Mouse (Mus musculus) layer of hippocampus, adult 2 months (tissue): ENCODE results near the gene Aqp3. TPM values are rescaled to one million over a fixed set of nuclear protein-coding genes. Genes with fewer than 3 reads are reported as not detected.

ENCODE experiments used
- DNase-seq, 2 experiments: peaks; one replicate each; pipeline ENCODE4 v3.0.0; 2022; ENCODE audit warnings: low spot score in 2 of 2
- H3K27ac ChIP-seq: fragments of 200-600 bp; 2 replicates; pipeline ENCODE4 v1.8.1; 2022
- H3K4me3 ChIP-seq: fragments of 200-600 bp; 2 replicates; pipeline ENCODE4 v1.8.1; 2022; ENCODE audit warnings: mild to moderate bottlenecking
- CTCF ChIP-seq: fragments of 200-600 bp; conservative IDR thresholded peaks from 2 replicates; pipeline ENCODE4 v1.8.1; 2022; ENCODE audit warnings: antibody characterized with exemption, mild to moderate bottlenecking, moderate library complexity
- total RNA-seq, 2 experiments: library from RNA; stranded (reverse); gene quantifications; 2 replicates each; pipeline ENCODE4 v1.2.3; 2021

Aqp3 gene
- total RNA-seq, 2 experiments from 2014 or later: not detected

- Histone ChIP-seq H3K27ac (peak within 1 kb of the TSS; percentile 79), H3K4me3 (peak within 1 kb of the TSS; percentile 93)
- DNase-seq: peak; percentile 97 to 100
- no peak for TF ChIP-seq CTCF
Observed at GRCm38 (mm10) chr4:41124180-41124951, 26.4 kb upstream of the Aqp3 start, which contains the start of gene Nol6. Gene Nol6, minus strand, starts transcription at chr4:41124455.

GRCm38 (mm10) chr4:41118706-41119292, 20.8 kb upstream of the Aqp3 start:
- Histone ChIP-seq H3K4me3 (no peak overlapping the region), H3K27ac (no peak overlapping the region)
- peak; percentile 90 for TF ChIP-seq CTCF
- DNase-seq: peak in 1 of 2 experiments; percentile 64

- no peak for DNase-seq
Observed at GRCm38 (mm10) chr4:41116817-41117216, 18.8 kb upstream of the Aqp3 start.

GRCm38 (mm10) chr4:41115793-41116192, 17.8 kb upstream of the Aqp3 start:
- Histone ChIP-seq H3K4me3 (no peak overlapping the region), H3K27ac (no peak overlapping the region)
- no peak for DNase-seq
- no peak for TF ChIP-seq CTCF

More at GRCm38 (mm10) chr4:41116817-41117216, 18.8 kb upstream of the Aqp3 start:
- H3K27ac ChIP-seq: no peak overlapping the region
- no peak overlapping the region for H3K4me3 ChIP-seq
- no peak for TF ChIP-seq CTCF

GRCm38 (mm10) chr4:41115074-41115473, 17.1 kb upstream of the Aqp3 start:
- Histone ChIP-seq H3K4me3 (no peak overlapping the region), H3K27ac (no peak overlapping the region)
- no peak for TF ChIP-seq CTCF
- DNase-seq: no peak

- no peak for DNase-seq
- no peak overlapping the region for H3K4me3 ChIP-seq
- H3K27ac ChIP-seq: no peak overlapping the region
- no peak for TF ChIP-seq CTCF
Observed at GRCm38 (mm10) chr4:41114358-41115070, 16.5 kb upstream of the Aqp3 start.

- Histone ChIP-seq H3K4me3 (no peak overlapping the region), H3K27ac (no peak overlapping the region)
- TF ChIP-seq CTCF: no peak
- DNase-seq: no peak
Observed at GRCm38 (mm10) chr4:41108717-41109425, 10.9 kb upstream of the Aqp3 start.

GRCm38 (mm10) chr4:41107440-41107839, 9.5 kb upstream of the Aqp3 start:
- Histone ChIP-seq H3K4me3 (no peak overlapping the region), H3K27ac (no peak overlapping the region)
- DNase-seq: no peak
- TF ChIP-seq CTCF: no peak

GRCm38 (mm10) chr4:41102901-41103300, 4.9 kb upstream of the Aqp3 start:
- TF ChIP-seq CTCF: no peak
- DNase-seq: no peak
- H3K4me3 ChIP-seq: no peak overlapping the region
- H3K27ac ChIP-seq: no peak overlapping the region

- TF ChIP-seq CTCF: no peak
Observed at GRCm38 (mm10) chr4:41100986-41101385, 3.0 kb upstream of the Aqp3 start.

GRCm38 (mm10) chr4:41098577-41098951, 581 bp upstream of the Aqp3 start:
- TF ChIP-seq CTCF: no peak
- Histone ChIP-seq H3K4me3 (peak overlapping the region; percentile 15; the same call in 1 of the 2 replicates), H3K27ac (no peak overlapping the region)
- no peak for DNase-seq

More at GRCm38 (mm10) chr4:41100986-41101385, 3.0 kb upstream of the Aqp3 start:
- Histone ChIP-seq H3K4me3 (no peak overlapping the region), H3K27ac (no peak overlapping the region)
- DNase-seq: no peak

- Histone ChIP-seq H3K4me3 (no peak overlapping the region), H3K27ac (no peak overlapping the region)
- TF ChIP-seq CTCF: no peak
- DNase-seq: no peak
Observed at GRCm38 (mm10) chr4:41097381-41097780, 602 bp downstream of the Aqp3 start.

GRCm38 (mm10) chr4:41096794-41097193, 1.2 kb downstream of the Aqp3 start:
- H3K4me3 ChIP-seq: no peak overlapping the region
- H3K27ac ChIP-seq: no peak overlapping the region
- no peak for TF ChIP-seq CTCF
- no peak for DNase-seq
